Mouse (Mus musculus): Measurements from ENCODE around the gene Tfap2d.
A peak's percentile ranks its signal among the peaks of the same experiment; 100 is the strongest.

Gene Tfap2d

DNA sequence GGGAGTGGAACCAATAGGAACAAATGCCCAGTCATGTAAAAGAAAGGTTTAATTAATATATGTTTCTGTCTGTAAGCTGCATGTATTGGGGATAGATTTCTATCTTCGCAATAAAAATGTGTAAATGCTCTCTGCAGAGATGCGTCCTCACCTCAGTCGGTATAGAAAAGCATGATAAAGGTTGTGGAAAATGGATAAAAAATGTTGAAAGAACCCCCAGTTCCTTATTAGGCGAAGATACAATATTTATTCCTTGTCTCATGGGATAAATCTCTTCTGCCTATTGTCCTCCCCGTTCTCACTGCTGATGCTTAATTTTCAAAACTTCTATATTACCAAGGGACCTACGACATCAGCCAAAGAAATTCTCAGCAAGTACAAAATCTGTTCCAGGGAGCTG is at the start of gene Tfap2d:
Gene Tfap2d (plus strand): TSS at position 392 of the 400 bp plus-strand sequence.
- DNase-seq (ENCODE audit: low read depth, low spot score): no peak

DNA sequence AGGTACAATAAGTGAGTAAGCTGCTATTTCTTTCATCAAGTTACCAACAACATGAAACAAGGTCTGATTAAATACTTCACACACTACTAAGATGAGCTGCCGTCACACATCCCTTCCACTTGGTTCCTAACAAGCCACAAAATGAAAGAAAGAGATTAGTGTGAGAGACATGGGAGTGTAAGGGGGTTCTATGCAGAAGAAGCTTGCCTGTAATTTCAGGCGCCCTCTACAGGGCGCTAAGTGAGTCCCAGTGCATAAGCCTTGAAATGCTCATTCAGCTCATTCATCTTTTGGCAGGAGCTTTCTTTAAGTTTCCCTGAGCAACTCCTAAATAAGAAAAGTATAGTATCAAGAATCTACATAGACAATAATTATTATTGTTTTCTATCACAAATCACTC is 46.5 kb upstream of the Tfap2d start:
- no peak for DNase-seq (ENCODE audit: low read depth, low spot score)

DNA sequence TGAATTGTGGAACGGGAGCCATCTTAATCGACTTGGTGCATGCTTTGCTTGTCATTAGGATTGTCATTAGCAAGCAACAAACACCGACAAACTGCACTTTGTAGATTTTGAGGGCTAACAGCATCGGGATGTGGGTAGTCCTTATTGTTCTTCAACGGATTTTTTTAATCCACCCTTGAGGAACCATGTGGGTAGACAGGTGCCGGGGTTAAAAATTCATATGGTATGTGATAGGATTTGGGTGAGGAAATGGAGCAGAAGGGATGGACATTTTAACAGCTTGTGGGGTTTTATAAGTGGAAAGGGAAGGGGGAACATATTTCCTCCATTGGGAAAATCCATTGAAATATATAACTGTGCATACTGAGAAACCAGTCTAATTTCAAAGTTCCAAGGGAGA is 46.0 kb upstream of the Tfap2d start:
- DNase-seq (ENCODE audit: low read depth, low spot score): no peak

DNA sequence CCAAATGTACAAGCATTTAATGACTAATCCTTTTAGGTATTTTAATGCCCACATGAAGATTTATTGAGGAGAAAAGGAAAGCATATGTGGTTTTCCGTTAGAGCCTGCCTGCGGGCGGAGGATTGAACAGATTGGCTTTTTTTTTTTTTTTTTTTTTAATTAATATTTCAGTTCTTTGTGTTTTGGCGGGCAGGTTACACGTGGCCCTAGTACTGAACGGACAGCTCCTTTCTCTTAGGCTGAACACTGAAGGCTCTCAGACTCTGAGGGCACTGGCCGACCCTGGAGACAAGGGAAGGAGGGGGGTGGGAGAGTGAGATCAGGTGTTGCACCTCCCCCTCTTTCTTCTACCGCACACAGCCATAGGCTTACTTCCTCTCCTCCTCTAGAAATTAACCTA is 14.7 kb upstream of the Tfap2d start:
- DNase-seq (ENCODE audit: low read depth, low spot score): no peak

DNA sequence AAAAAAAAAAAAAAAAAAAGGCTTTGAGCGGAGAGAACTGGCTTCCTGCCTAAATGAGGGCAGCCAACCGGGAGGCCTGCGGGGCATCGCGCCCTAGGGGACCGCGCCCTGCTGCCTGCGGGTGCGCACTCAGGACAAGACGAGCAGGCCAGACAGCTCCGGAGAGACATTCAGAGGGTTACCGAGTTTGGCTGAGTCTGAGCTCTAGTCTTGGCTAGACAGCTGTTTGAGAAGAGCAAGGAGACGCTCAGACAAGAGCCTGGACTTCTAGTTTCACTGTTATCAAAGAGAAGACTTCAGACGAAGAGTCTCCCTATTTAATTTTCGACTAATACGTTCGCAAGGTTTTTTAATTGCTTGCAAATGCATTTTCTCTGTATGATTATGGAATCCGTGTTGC is 5.9 kb upstream of the Tfap2d start:
- no peak for DNase-seq (ENCODE audit: low read depth, low spot score)

DNA sequence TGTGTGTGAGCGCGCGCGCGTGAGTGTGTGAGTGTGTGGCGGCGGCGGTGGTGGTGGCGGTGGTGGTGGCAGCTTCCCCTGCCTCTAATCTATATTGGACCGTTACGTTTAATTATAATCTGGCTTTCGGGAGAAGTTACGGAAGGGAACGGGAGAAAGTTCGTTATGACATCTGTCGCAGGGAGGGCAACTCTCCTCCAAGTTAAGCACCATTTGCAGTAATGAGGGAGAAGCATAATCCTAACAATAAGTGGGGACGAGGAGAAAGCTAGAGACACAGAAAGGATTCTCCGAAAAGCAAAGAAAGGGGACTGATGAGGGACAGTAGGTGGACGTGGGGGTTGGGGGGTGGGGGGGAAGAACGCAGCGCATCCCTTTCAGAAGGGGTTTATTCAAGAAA is 494 bp downstream of the Tfap2d start:
- DNase-seq (ENCODE audit: low read depth, low spot score): no peak

DNA sequence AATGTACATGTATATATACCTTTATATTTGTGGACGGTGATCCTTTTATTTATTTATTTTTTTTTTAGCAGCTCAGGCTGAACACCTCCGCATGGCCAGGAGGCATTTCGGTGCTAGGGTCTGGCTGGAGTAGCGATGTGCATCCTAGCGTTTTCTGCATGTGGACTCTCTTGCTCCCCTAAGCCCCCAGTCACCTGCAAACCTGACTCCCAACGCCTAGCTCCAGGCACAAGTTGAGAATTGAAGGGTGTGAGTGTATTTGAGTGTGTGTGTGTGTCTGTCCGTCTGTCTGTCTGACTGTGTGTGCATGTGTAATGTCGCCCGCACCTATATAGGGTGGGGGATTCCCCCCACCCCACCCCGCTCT is 937 bp downstream of the Tfap2d start:
- no peak for DNase-seq (ENCODE audit: low read depth, low spot score)

DNA sequence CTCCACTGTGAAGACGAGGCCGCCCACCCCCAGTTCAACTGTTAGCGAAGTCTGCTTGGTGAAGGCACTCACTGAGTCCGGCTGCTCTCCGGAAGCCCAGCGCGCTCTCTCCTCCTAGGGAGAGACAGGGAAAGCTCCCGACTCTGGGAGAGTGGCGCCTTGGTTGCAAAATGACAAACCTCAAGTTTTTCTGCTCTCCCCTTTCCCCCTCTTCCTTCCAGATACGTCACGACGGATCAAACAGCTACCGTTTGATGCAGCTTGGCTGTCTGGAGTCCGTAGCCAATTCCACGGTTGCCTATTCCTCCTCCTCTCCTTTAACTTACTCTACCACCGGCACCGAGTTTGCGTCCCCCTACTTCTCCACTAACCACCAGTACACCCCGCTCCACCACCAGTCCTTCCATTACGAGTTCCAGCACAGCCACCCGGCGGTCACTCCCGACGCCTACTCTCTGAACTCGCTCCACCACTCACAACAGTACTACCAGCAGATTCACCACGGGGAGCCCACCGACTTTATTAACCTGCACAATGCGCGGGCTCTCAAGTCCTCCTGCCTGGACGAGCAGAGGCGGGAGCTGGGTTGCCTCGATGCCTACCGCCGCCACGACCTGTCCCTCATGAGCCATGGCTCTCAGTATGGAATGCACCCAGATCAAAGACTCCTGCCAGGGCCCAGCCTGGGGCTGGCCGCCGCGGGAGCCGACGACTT is 1.5 kb downstream of the Tfap2d start:
- no peak for DNase-seq (ENCODE audit: low read depth, low spot score)

DNA sequence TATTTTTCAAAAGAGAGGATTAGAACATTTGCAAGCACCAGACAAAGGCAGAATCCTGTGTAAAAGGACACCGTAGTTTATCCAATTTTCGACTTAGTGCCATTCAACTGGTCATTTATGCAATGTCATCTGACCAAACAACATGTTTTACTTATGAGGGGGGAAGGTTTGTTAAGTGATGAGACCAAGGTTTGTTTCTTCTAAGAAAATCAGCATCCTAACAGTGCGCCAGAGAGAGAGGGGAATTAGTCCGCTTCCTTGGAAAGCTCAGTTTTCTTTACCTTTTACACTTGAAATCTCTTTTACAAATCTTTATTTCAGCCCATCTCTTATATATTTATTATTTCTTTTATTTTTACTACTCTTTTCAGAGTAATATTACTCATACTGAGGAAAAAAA is 3.6 kb downstream of the Tfap2d start:
- DNase-seq (ENCODE audit: low read depth, low spot score): no peak

DNA sequence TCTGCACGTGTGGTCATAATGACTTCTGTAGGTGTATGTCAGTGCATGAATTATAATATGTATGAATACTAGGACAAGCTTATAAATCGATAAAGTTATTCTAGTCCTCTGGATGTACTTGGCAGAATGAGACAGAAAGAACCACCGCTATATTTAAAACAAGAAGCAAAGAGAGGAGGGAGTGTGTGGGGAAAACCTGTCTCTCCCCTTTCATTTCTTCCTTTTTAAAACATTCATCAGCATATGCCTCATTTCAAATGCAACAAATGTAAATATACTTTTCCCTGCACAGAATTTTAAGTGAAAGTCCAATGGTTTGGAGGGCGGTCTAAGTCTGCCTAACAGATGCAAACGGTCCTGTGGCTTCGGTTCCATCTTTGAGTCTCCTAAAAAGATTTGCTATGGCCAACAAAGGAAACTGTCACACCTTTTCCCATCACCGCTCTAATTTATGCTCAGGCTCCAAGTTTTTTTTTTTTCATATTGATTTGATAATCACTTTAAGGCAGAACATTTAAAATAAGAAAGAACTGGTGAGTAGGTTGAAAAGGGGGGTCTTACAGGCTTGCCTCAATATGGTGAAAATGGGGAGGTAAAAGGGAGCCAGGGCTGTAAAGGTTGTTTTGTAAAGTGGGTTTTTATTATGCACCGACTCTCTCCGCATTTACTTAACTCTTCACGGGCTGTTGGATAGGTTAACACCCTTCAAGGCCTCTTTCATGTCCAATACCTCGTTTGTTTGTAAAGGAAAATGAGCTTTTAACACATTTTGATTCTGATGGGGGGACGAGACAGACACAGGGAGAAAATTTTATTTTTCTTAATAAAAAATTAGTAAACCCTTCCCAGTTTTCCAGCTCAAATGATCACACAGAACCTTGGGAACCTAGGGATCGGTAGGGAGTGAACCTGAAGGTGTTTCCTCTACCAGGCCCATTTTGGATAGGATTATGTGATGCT is 4.3 kb downstream of the Tfap2d start:
- DNase-seq (ENCODE audit: low read depth, low spot score): no peak

DNA sequence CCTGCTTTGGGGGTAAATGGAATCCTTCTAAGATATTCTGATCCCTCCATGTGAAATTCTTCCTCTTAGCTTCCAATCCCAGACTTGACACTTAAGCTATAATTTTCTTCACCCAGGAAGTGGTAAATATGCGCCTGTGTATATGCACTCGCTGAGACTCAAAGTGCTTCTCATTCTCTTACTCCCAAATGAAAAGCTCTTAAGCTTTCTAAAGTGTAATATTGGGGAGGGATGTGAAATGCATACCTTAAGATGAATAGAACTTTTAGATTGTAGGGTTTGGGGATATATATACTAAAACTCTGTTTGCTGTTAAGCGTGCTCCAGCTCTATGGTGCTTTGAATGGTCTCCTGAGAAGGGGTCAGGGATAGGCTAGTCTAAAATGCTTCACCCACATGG is 5.0 kb downstream of the Tfap2d start:
- no peak for DNase-seq (ENCODE audit: low read depth, low spot score)

DNA sequence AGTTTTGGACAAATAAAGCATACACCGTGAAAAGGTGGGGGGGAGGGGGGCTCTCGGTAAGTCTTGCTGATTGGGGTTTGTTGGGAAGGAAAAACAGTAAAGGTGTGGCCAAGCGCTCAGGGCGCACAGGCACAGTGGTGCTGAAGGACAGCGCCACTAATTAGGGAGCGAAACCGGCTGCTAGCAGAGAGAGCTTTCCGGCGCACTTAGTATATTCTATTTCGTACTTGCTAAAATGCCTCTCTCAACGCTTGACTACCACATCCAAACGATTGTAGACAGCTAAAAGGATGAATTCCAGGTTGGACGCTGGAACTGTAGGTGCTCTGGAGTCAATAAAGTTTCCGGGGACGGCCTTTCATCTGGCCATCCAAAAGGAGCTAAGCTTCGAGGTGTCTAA is 6.9 kb downstream of the Tfap2d start:
- no peak for DNase-seq (ENCODE audit: low read depth, low spot score)

DNA sequence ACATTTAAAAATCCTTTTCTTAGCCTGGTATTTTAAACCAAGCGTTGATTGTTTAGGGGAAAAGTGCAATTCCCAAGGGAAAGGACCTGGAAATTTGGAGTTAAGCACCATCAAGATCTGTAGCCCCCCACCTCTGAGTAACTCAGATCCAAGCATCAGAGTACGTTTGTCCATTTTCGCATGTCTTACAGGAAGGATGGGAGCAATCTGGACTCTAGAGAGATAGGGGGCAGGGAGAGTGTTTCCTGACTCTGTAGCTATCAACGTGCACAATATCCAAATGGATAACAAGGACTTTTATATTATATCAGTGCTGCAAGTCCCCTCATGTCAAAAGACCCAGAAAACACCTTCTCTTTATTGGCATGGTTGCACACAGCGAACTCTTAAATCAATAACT is 7.4 kb downstream of the Tfap2d start:
- no peak for DNase-seq (ENCODE audit: low read depth, low spot score)

DNA sequence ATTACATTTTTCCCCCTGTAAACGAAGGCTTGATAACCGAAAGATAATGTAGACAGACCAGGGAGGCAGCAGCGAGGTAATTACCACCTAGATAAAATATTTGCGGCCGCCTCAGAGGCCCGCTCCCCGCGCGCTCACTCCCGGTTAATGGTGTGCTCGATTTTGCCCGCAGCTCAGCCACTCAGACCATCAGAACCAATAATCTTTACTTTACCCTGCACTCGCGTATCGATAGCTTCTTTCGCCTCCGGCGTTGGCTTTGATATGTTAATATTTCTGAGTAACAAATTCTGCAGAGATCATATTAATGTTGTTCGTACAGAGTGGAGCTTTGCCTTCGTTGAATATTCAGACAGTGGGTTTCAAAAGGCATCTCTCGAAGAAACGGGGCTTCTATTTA is 8.2 kb downstream of the Tfap2d start:
- DNase-seq (ENCODE audit: low read depth, low spot score): no peak

DNA sequence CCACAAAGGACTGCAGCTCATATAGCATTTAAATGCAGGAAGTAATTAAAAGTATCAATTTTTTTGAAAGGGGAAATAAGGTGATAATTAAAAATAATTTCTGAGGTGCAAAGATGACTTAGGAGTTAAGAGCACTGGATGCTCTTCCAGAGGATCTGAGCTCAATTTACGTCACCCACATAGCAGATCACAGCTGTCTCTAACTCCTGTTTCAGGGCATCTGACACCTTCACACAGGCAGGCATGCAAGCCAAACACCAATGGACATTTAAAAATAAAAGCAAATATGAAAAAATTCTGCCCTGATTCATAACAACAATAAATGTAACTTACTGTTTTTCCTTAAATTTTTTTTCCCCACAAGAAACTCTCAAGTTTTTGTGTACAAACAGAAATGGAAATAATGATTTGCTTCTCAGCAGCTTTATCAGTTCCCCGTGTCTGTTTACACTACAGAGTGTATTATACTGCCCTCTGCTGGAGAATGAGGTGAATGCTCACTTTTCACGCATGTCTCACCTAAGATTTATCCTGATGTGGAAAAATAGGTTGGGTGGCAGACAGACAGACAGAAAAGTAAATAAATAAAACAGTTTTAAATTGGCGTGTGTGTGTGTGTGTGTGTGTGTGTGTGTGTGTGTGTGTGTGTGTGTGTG is 76.0 kb downstream of the Tfap2d start:
- peak; percentile 18 for DNase-seq (ENCODE audit: low read depth, low spot score)

DNA sequence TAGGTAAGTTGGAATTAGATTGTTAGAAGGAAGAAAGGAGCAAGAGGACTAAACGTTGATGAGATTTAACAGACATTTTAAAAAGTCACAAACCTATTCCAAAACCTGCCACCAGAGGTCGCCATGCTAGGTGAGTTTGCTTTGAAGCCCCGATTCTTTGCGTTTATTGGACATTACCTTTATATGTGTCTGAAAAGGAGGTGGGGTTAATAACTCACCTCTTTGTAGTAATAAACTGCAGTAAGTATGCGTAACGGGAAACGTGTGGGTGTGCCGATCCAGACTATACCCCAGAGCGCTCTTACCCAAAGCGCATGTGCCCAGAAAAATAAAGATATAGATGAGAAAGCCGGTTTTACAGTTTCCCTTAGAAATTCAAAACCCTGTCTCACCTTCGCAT is 102.8 kb downstream of the Tfap2d start:
- no peak for DNase-seq (ENCODE audit: low read depth, low spot score)

DNA sequence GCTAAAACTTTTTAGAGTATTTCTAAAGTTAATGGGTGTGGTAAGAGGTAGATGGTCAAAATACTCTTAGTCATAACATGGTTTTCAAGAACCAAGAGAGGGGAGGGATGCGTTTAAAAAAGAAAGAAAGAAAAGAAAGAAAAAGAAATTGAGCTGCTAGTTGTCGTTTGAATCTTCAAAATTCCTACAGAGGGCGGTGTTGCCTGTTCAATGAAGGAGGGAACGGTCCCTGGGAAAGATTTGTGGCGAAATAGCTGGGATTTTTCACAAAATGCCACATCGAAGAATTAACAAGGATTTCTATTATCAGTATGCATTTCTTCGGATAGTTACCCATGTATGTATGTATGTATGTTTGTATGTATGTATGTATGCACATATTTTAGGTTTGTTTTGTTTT is 103.4 kb downstream of the Tfap2d start:
- no peak for DNase-seq (ENCODE audit: low read depth, low spot score)

DNA sequence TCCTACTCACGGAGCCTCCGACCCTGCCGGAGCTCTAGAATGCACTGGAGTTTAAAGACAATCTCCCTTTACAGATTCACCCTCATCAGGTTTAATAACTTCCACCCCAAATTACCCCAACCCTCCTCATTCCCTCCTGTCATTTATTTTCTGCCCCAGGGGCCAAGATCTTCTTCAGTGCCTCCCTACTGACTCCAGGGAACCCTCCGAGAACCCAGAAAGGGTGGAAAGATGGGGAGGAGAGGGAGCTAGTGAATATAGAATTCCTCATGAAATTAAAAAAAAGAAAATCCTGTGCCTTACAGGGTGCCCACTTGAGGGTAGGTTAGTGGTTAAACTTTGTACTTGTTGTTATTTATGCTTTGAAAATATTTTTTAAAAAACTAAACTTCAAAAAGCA is 104.8 kb downstream of the Tfap2d start:
- DNase-seq (ENCODE audit: low read depth, low spot score): no peak

DNA sequence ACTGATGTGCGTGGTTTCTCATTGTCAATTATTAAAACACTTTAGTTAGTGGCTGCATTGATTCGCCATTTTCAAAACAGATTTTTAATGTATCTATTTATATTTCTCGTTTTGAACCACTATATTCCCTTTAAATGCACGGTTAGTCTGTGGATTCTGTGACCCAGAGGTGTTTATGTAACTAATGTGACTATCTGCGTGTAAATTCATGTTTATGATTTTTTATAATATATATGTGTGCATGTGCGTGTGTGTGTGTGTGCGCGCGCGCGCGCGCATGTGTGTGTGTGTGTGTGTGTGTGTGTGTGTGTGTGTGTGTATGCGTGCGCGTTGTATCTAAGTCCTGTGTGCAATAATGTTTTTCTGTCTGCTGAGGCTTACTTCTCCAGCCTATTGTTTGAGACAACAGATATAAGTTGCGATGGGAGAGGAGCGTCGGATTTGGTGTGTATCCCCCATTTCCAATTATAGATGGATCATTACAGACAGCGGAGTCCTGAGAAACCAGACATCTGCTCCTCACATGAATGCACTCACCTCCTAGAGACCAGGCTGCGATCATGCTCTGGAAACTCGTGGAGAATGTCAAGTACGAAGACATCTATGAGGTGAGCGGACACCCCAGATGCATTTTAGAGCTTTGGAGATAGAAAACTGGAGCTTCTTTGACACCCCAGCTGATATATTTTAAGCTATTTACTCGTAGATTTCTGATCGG is 106.0 kb downstream of the Tfap2d start, which contains the start of gene Tfap2b:
Gene Tfap2b (plus strand): TSS at position 274 of the 718 bp plus-strand sequence.
- DNase-seq (ENCODE audit: low read depth, low spot score): no peak

DNA sequence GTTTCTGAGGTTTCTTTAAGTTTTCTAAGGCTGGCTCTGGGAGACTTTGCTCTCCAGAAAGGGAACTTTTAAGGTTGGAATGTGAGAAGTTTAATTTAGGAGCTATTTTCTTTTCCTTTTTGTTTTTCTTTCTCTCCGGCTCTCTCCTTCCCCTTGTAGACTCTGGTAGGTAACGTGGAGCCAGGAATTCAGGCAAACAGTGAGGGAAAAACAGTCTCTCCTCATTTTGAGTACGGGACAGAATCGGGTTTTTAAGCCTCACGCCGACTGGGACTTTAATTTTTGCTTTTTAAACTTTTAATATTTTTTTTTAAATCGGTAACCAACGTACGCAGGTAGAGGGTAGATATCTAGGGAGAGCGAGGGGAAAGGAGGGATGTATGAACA is 106.5 kb downstream of the Tfap2d start:
- no peak for DNase-seq (ENCODE audit: low read depth, low spot score)

DNA sequence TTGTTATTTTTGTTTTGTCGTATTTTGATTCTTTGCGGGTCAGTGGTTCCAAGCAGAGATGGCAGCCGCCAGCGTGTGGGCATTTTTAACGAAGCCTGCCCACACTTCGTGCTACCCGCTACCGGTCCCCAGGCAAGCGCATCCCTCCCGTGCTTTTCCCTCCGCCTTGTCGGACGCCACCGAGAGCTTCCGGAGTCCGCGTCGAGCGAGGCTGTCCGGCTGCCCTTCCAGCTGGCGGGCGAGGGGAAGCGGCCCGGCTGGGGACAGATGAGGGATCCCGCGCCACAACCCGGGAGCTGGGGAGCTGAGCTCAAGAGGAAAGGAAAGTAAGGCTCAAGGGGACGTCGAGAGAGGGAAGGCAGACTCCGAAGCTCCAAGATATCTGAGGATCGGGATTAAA is 107.0 kb downstream of the Tfap2d start:
- DNase-seq (ENCODE audit: low read depth, low spot score): no peak

Measured in brain, embryonic 18.5 days (tissue).